Mouse (Mus musculus): ENCODE measurements around the gene Zfp383.

DNA sequence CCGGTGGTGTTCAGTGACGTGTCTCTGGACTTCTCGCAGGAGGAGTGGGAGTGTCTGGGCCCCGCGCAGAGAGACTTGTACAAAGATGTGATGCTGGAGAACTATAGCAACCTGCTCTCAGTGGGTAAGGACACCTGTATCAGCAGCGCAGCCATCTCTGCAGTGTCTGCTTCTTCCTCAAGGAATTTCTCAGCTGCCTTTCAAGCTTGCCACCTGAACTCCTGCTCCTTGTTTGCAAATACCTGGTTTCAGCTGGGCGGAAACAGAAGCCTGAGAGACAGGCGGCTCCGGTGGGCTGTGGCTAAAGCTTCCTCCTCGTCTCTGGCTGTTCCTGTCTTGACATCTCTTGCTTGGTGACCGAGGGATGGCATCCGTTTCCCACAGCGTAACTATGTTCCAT, 4.1 kb downstream of the Zfp383 start:
- TF ChIP-seq CTCF (IDR thresholded peaks at IDR 0.05) (no peak), EP300 (IDR thresholded peaks at IDR 0.05) (no peak)
